Comparison of ENCODE assay signal across 19 mouse cellular contexts in genomic region chr17:7680658-7681057, GRCm38 (mm10).
A peak's percentile ranks its signal among the peaks of the same experiment; 100 is the strongest.
DNase-seq lines count a peak whose midpoint lies in the region; ATAC-seq lines count a peak whose summit lies in the region.
"Had no signal": no experiment of that assay in that cellular context is flagged by ENCODE, and none has a peak within 500 bp of the region (broad histone marks: within the 10 kb centered on the region; RNA-seq: fewer than 3 reads in every experiment).

No protein-coding gene starts in this region.

- no peaks in the 10 kb centered on the region; a peak in 1 of 4 replicates for H3K4me1 ChIP-seq in heart, embryonic 14.5 days (ENCODE audit: control insufficient read depth in 2 of 2, insufficient read depth in 2 of 2, low read length in 2 of 2)
- no peaks in the 10 kb centered on the region for H3K4me1 ChIP-seq in kidney, embryonic 15.5 days
- H3K4me1 ChIP-seq: embryonic facial prominence, embryonic 13.5 days; forebrain, embryonic 12.5 days; hindbrain, embryonic 10.5 days; limb, embryonic 15.5 days had no signal

- peak overlapping the region; percentile 47 to 50; a peak in 2 of 4 replicates for H3K27ac ChIP-seq in heart, embryonic 14.5 days (replicated peaks in 1 of 2; ENCODE audit: control insufficient read depth in 1 of 2, insufficient read depth in 1 of 2, low read depth in 2 of 2, low read length in 2 of 2)
- H3K27ac ChIP-seq in kidney, embryonic 15.5 days, result no peak overlapping the region
- H3K27ac ChIP-seq: embryonic facial prominence, embryonic 13.5 days; forebrain, embryonic 12.5 days; hindbrain, embryonic 10.5 days; kidney, postnatal 0 days; limb, embryonic 15.5 days had no signal

- no peaks in the 10 kb centered on the region for H3K36me3 ChIP-seq in heart, embryonic 14.5 days (ENCODE audit: control insufficient read depth, insufficient read depth, low read length)
- H3K36me3 ChIP-seq in kidney, embryonic 15.5 days, result no peaks in the 10 kb centered on the region
- H3K36me3 ChIP-seq: embryonic facial prominence, embryonic 13.5 days; forebrain, embryonic 12.5 days; G1E; hindbrain, embryonic 10.5 days; limb, embryonic 15.5 days had no signal

- ATAC-seq in heart, embryonic 14.5 days (ENCODE audit: insufficient number of reproducible peaks, insufficient read depth, low FRiP score, low read depth), result no peak
- no peak for ATAC-seq in kidney, embryonic 15.5 days (replicated peaks; ENCODE audit: low FRiP score)
- ATAC-seq: inflammation-experienced regulatory T-cells, adult 6 months had no signal

- no peak overlapping the region for H3K9ac ChIP-seq in heart, embryonic 14.5 days (ENCODE audit: low read length)
- H3K9ac ChIP-seq in kidney, embryonic 15.5 days, result no peak overlapping the region
- H3K9ac ChIP-seq: embryonic facial prominence, embryonic 13.5 days; forebrain, embryonic 12.5 days; limb, embryonic 15.5 days; lung, embryonic 14.5 days had no signal

- WGBS in heart, embryonic 14.5 days, result 72% methylated on average over 9 of the region's 9 CpGs
- WGBS in kidney, embryonic 15.5 days, result 90% methylated on average over 9 of the region's 9 CpGs

- H3K4me3 ChIP-seq in heart, embryonic 14.5 days (ENCODE audit: control insufficient read depth in 1 of 2, insufficient read depth in 1 of 2, low read depth in 1 of 2, low read length in 2 of 2), result no peak overlapping the region
- no peak overlapping the region for H3K4me3 ChIP-seq in kidney, embryonic 15.5 days (replicated peaks)
- H3K4me3 ChIP-seq: embryonic facial prominence, embryonic 13.5 days; forebrain, embryonic 12.5 days; hindbrain, embryonic 10.5 days; limb, embryonic 15.5 days had no signal

- no peaks in the 10 kb centered on the region for H3K9me3 ChIP-seq in heart, embryonic 14.5 days (ENCODE audit: control insufficient read depth, low read length)
- no peaks in the 10 kb centered on the region for H3K9me3 ChIP-seq in kidney, embryonic 15.5 days (replicated peaks)
- H3K9me3 ChIP-seq: embryonic facial prominence, embryonic 13.5 days; forebrain, embryonic 12.5 days; hindbrain, embryonic 10.5 days; limb, embryonic 15.5 days had no signal

- peak; percentile 23 for DNase-seq in kidney, postnatal 10 days
- no peak for DNase-seq in kidney, adult 11 months
- peak; percentile 88 for DNase-seq in fibroblast of lung, adult 2 months (ENCODE audit: low read depth)
- DNase-seq in skeletal muscle tissue, adult 2 months (ENCODE audit: low read depth, low spot score), result peak; percentile 77
- DNase-seq in adrenal gland, adult 8-10 months, result no peak
- DNase-seq in adrenal gland, adult 18-20 months (ENCODE audit: low spot score in 2 of 2), result no peak
- DNase-seq: adrenal gland, postnatal 14 days; cerebellum, adult 2 months; layer of hippocampus, adult 9-11 months; lung, embryonic 14.5 days had no signal

- H3K4me2 ChIP-seq in heart, embryonic 14.5 days (ENCODE audit: low read length), result no peak overlapping the region
- H3K4me2 ChIP-seq in kidney, embryonic 15.5 days, result no peak overlapping the region
- H3K4me2 ChIP-seq: embryonic facial prominence, embryonic 13.5 days; forebrain, embryonic 12.5 days; limb, embryonic 15.5 days; lung, embryonic 14.5 days had no signal

- no peaks in the 10 kb centered on the region for H3K27me3 ChIP-seq in heart, embryonic 14.5 days (ENCODE audit: control insufficient read depth, insufficient read depth, low read length)
- H3K27me3 ChIP-seq in kidney, embryonic 15.5 days, result no peaks in the 10 kb centered on the region
- H3K27me3 ChIP-seq: embryonic facial prominence, embryonic 13.5 days; forebrain, embryonic 12.5 days; limb, embryonic 15.5 days had no signal

Comparison
In these comparisons a context has a peak if more than half of its experiments do, and no peak if none do; other contexts are left out.
1. DNase-seq: peak in kidney, postnatal 10 days (single experiment), fibroblast of lung, adult 2 months (single experiment) and skeletal muscle tissue, adult 2 months (single experiment); none in kidney, adult 11 months (single experiment), adrenal gland, adult 8-10 months (single experiment) and adrenal gland, adult 18-20 months (0 of 2).